23 mouse cellular contexts compared by ENCODE assay signal in the genomic region with DNA sequence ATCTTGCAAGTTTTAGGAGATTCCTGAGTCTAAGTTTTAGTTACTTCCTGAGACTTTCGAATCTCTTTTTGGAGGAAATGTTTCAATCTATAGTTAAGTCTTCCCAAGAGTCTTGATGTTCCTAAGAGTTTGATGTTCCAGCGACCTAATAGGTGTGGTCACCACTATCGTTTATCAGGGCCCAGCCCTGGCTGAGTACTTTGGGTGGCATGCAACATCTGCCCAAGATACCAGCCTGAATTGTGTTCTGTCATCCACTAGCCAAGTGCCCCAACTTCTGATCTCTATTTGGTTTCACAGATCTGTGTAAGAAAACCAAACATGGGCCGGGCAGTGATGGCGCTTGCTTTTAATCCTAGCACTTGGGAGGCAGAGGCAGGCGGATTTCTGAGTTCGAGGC. TPM values are rescaled to one million over a fixed set of nuclear protein-coding genes. Genes with fewer than 3 reads are reported as not detected.
A peak's percentile ranks its signal among the peaks of the same experiment; 100 is the strongest.
DNase-seq lines count a peak whose midpoint lies in the region; ATAC-seq lines count a peak whose summit lies in the region.
"Had no signal": no experiment of that assay in that cellular context is flagged by ENCODE, and none has a peak within 500 bp of the region (broad histone marks: within the 10 kb centered on the region; RNA-seq: fewer than 3 reads in every experiment).

No protein-coding gene starts in this region.

- no peaks in the 10 kb centered on the region for H3K27me3 ChIP-seq in liver, embryonic 11.5 days (replicated peaks; ENCODE audit: control insufficient read depth, insufficient read depth, low read length)
- H3K27me3 ChIP-seq in liver, embryonic 12.5 days (replicated peaks), result peaks cover 11% of the 10 kb centered on the region
- H3K27me3 ChIP-seq in liver, embryonic 16.5 days (ENCODE audit: control insufficient read depth, insufficient read depth, low read depth, low read length), result no peaks in the 10 kb centered on the region
- H3K27me3 ChIP-seq: CH12.LX; embryonic facial prominence, embryonic 13.5 days; forebrain, embryonic 12.5 days; heart, embryonic 15.5 days; hindbrain, embryonic 13.5 days; intestine, embryonic 15.5 days; Patski had no signal

- H3K9me3 ChIP-seq in liver, embryonic 11.5 days (ENCODE audit: control insufficient read depth, low read length), result no peaks in the 10 kb centered on the region
- no peaks in the 10 kb centered on the region for H3K9me3 ChIP-seq in liver, embryonic 12.5 days (replicated peaks)
- H3K9me3 ChIP-seq in liver, embryonic 16.5 days (replicated peaks; ENCODE audit: control insufficient read depth, low read length), result no peaks in the 10 kb centered on the region
- H3K9me3 ChIP-seq: embryonic facial prominence, embryonic 13.5 days; forebrain, embryonic 12.5 days; heart, embryonic 15.5 days; hindbrain, embryonic 13.5 days; intestine, embryonic 15.5 days had no signal

- H3K9ac ChIP-seq in liver, embryonic 11.5 days (ENCODE audit: low read depth, low read length), result no peak overlapping the region
- no peak overlapping the region for H3K9ac ChIP-seq in liver, embryonic 12.5 days
- no peak overlapping the region; the same call in 1 of the 2 replicates for H3K9ac ChIP-seq in liver, embryonic 16.5 days (ENCODE audit: low read depth, low read length)
- H3K9ac ChIP-seq: embryonic facial prominence, embryonic 13.5 days; forebrain, embryonic 12.5 days; heart, embryonic 15.5 days; hindbrain, embryonic 13.5 days; intestine, embryonic 15.5 days had no signal

- no peak overlapping the region for H3K4me2 ChIP-seq in liver, embryonic 11.5 days
- peak overlapping the region; percentile 27; the same call in 1 of the 2 replicates for H3K4me2 ChIP-seq in liver, embryonic 12.5 days
- peak overlapping the region; percentile 30 for H3K4me2 ChIP-seq in liver, embryonic 16.5 days (ENCODE audit: low read depth, low read length)
- H3K4me2 ChIP-seq: embryonic facial prominence, embryonic 13.5 days; forebrain, embryonic 12.5 days; heart, embryonic 11.5 days; heart, embryonic 15.5 days; hindbrain, embryonic 13.5 days; intestine, embryonic 15.5 days had no signal

- H3K4me3 ChIP-seq in liver, embryonic 11.5 days (ENCODE audit: low read depth, low read length), result no peak overlapping the region
- no peak overlapping the region for H3K4me3 ChIP-seq in liver, embryonic 12.5 days
- H3K4me3 ChIP-seq in liver, embryonic 16.5 days (ENCODE audit: low read depth, low read length), result no peak overlapping the region
- H3K4me3 ChIP-seq: embryonic facial prominence, embryonic 13.5 days; forebrain, embryonic 12.5 days; heart, embryonic 15.5 days; hindbrain, embryonic 13.5 days; intestine, embryonic 15.5 days had no signal

- DNase-seq in liver, result peak; percentile 54
- DNase-seq in liver, embryonic 11.5 days (ENCODE audit: low spot score), result no peak
- DNase-seq in frontal cortex, postnatal 14 days (ENCODE audit: low spot score in 2 of 2), result no peak
- no peak for DNase-seq in frontal cortex, postnatal 25 days (ENCODE audit: low spot score in 2 of 2)
- no peak for DNase-seq in spleen, postnatal 14 days (ENCODE audit: low spot score in 2 of 2)
- DNase-seq: adrenal gland, adult 8-10 months; adrenal gland, postnatal 36 days; cerebellum, adult 11 months; cerebellum, adult 9-10 months; cerebellum, postnatal 36 days; heart, adult 18-20 months; heart, postnatal 14 days had no signal

- peaks cover 14% of the 10 kb centered on the region for H3K4me1 ChIP-seq in liver, embryonic 11.5 days (replicated peaks; ENCODE audit: control insufficient read depth, insufficient read depth, low read length)
- peaks cover 43% of the 10 kb centered on the region for H3K4me1 ChIP-seq in liver, embryonic 12.5 days
- peaks cover 39% of the 10 kb centered on the region for H3K4me1 ChIP-seq in liver, embryonic 16.5 days (ENCODE audit: control insufficient read depth, low read depth, low read length)

- H3K27ac ChIP-seq in liver, embryonic 11.5 days (ENCODE audit: low read depth, low read length), result no peak overlapping the region
- H3K27ac ChIP-seq in liver, embryonic 12.5 days, result peak overlapping the region; percentile 38
- peak overlapping the region; percentile 45 for H3K27ac ChIP-seq in liver, embryonic 16.5 days (ENCODE audit: low read length)
- H3K27ac ChIP-seq: embryonic facial prominence, embryonic 13.5 days; forebrain, embryonic 12.5 days; heart, embryonic 15.5 days; hindbrain, embryonic 13.5 days; intestine, embryonic 15.5 days had no signal

- no peak for ATAC-seq in liver, embryonic 11.5 days (replicated peaks; ENCODE audit: low FRiP score)
- ATAC-seq in liver, embryonic 12.5 days, result peak; percentile 44; the same call in 1 of the 2 replicates
- peak; percentile 62 for ATAC-seq in liver, embryonic 16.5 days (ENCODE audit: low read depth)
- ATAC-seq: forebrain, embryonic 16.5 days; intestine, embryonic 15.5 days; Patski had no signal

- peaks cover 7% of the 10 kb centered on the region; the same call in 1 of the 2 replicates for H3K36me3 ChIP-seq in liver, embryonic 11.5 days (ENCODE audit: control insufficient read depth, insufficient read depth, low read length)
- peaks cover 19% of the 10 kb centered on the region for H3K36me3 ChIP-seq in liver, embryonic 12.5 days
- no peaks in the 10 kb centered on the region for H3K36me3 ChIP-seq in liver, embryonic 16.5 days (ENCODE audit: control insufficient read depth, insufficient read depth)

- WGBS in liver, embryonic 11.5 days, result 88% methylated on average over 7 of the region's 7 CpGs
- WGBS in liver, embryonic 12.5 days (ENCODE audit: insufficient replicate concordance), result 70% methylated on average over 7 of the region's 7 CpGs
- 58% methylated on average over 7 of the region's 7 CpGs for WGBS in liver, embryonic 16.5 days (ENCODE audit: insufficient replicate concordance)

RNA-seq across cellular contexts. Expression of gene Pde6g, which starts 2.1 kb away (rescaled TPM):
- 0.18 and 0.51 TPM in 2 replicates for polyA plus RNA-seq in liver, embryonic 11.5 days (2014; fragmentation: Nextera tagmentation; extraction: Ambion mirVana)
- 0.13 and 0.25 TPM in 2 replicates for polyA plus RNA-seq in liver, embryonic 12.5 days (2016; fragmentation: Nextera tagmentation; extraction: Ambion mirVana)
- 0.09 and 0.13 TPM in 2 replicates for polyA plus RNA-seq in liver, embryonic 16.5 days (2015; fragmentation: Nextera tagmentation; extraction: Ambion mirVana)
- polyA plus RNA-seq: embryonic facial prominence, embryonic 13.5 days had no signal

RNA-seq across cellular contexts. Expression of gene Oxld1, which starts 2.5 kb away (rescaled TPM):
- polyA plus RNA-seq in liver, embryonic 11.5 days (2014; fragmentation: Nextera tagmentation; extraction: Ambion mirVana), result 12.7 and 16.8 TPM in 2 replicates
- 8.1 and 9.6 TPM in 2 replicates for polyA plus RNA-seq in liver, embryonic 12.5 days (2016; fragmentation: Nextera tagmentation; extraction: Ambion mirVana)
- polyA plus RNA-seq in liver, embryonic 16.5 days (2015; fragmentation: Nextera tagmentation; extraction: Ambion mirVana), result 9.1 and 9.3 TPM in 2 replicates

RNA-seq across cellular contexts. Expression of gene Ccdc137, which starts 2.5 kb away (rescaled TPM):
- polyA plus RNA-seq in liver, embryonic 11.5 days (2014; fragmentation: Nextera tagmentation; extraction: Ambion mirVana), result 51.5 and 52.0 TPM in 2 replicates
- polyA plus RNA-seq in liver, embryonic 12.5 days (2016; fragmentation: Nextera tagmentation; extraction: Ambion mirVana), result 31.3 and 32.3 TPM in 2 replicates
- 15.0 and 15.2 TPM in 2 replicates for polyA plus RNA-seq in liver, embryonic 16.5 days (2015; fragmentation: Nextera tagmentation; extraction: Ambion mirVana)

RNA-seq across cellular contexts. Expression of gene Arl16, which starts 12.0 kb away (rescaled TPM):
- polyA plus RNA-seq in liver, embryonic 11.5 days (2014; fragmentation: Nextera tagmentation; extraction: Ambion mirVana), result 39.1 and 40.2 TPM in 2 replicates
- polyA plus RNA-seq in liver, embryonic 12.5 days (2016; fragmentation: Nextera tagmentation; extraction: Ambion mirVana), result 22.3 and 24.2 TPM in 2 replicates
- polyA plus RNA-seq in liver, embryonic 16.5 days (2015; fragmentation: Nextera tagmentation; extraction: Ambion mirVana), result 12.4 and 12.5 TPM in 2 replicates

RNA-seq across cellular contexts. Expression of gene Tspan10, which starts 13.0 kb away (rescaled TPM):
- polyA plus RNA-seq in liver, embryonic 11.5 days (2014; fragmentation: Nextera tagmentation; extraction: Ambion mirVana), result 0.10 TPM in 1 of 2 replicates, not detected in the other
- not detected in 2 replicates for polyA plus RNA-seq in liver, embryonic 12.5 days (2016; fragmentation: Nextera tagmentation; extraction: Ambion mirVana)
- not detected in 2 replicates for polyA plus RNA-seq in liver, embryonic 16.5 days (2015; fragmentation: Nextera tagmentation; extraction: Ambion mirVana)
- polyA plus RNA-seq: forebrain, embryonic 16.5 days; heart, embryonic 11.5 days; hindbrain, embryonic 13.5 days; intestine, embryonic 15.5 days; Patski had no signal
